Mouse (Mus musculus) cortical plate, adult 2 months (tissue): ENCODE measurements around the gene Col15a1.

Experiments
- CTCF ChIP-seq: fragments of 200-500 bp; IDR thresholded peaks from 2 replicates; pipeline ENCODE4 v1.5.1; 2011; ENCODE audit warnings: mild to moderate bottlenecking, control low read depth, low read length; ENCODE audit not compliant: insufficient read depth; ENCODE audit errors: extremely low read depth
- POLR2A ChIP-seq: fragments of 200-500 bp; IDR thresholded peaks from 2 replicates; pipeline ENCODE4 v1.6.1; 2011; ENCODE audit warnings: mild to moderate bottlenecking, low read length, control low read depth; ENCODE audit not compliant: insufficient read depth; ENCODE audit errors: extremely low read depth

GRCm38 (mm10) chr4:47352061-47352661 lies 144.2 kb downstream of the Col15a1 start:
- TF ChIP-seq POLR2A (no peak), CTCF (no peak)
